Mouse (Mus musculus): ENCODE results near the gene Ybx1. TPM values are rescaled to one million over a fixed set of nuclear protein-coding genes. Genes with fewer than 3 reads are reported as not detected.

Gene Ybx1
- polyA plus RNA-seq (2014; fragmentation: Nextera tagmentation; extraction: Ambion mirVana), result 673 and 697 TPM in 2 replicates

DNA sequence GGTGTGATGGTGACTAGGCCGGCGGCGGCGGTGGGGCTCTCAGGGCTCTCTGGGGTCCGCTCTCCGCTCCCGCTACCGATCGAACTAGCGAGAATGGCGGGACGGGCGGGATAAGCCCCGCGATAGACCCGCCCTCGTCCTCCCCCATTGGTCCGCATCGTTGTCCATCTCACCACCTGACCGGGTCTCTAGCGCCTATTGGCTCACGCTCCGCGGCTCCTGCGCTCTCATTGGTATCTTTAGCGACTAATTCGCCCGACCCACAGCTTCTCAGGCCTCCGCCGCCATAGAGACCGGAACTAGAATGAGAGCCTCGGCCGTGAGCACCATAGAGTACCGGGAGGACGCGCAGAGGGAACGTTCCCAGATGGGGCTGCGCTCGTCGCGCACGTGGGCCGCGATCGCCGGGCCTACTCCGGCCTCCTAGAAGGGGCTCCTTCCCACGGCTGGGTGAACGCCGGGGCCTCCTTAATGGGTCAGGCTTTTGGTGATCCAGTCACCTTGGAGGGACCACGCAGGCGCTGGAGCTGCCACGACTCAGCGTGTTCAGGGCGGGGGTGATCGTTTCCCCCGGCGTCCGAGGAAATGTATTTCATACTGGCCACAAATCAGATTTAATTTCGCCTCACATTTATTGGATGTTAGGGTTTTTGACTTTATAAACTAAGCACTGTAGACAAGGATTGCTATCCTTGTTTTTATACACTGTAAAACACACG lies at the start of gene Ybx1:
Gene Ybx1 (minus strand): TSS at position 190 of the 719 bp plus-strand sequence.
- peak within 1 kb of the TSS; percentile 91 for H3K4me3 ChIP-seq (ENCODE audit: low read depth, low read length)
- peak within 1 kb of the TSS; percentile 84 for H3K27ac ChIP-seq (replicated peaks; ENCODE audit: low read depth, low read length)
- DNase-seq (ENCODE audit: low spot score), result peak; percentile 100
- peaks cover 18% of the 10 kb centered on the region; the same call in 1 of the 2 replicates for H3K36me3 ChIP-seq (ENCODE audit: control insufficient read depth, insufficient read depth, low read length)
- peak within 1 kb of the TSS; percentile 79 for H3K4me2 ChIP-seq (ENCODE audit: low read depth, low read length)
- WGBS, result under 1% methylated on average over 54 of the region's 61 CpGs
- no peaks in the 10 kb centered on the region for H3K27me3 ChIP-seq (replicated peaks; ENCODE audit: control insufficient read depth, insufficient read depth, low read length)
- H3K4me1 ChIP-seq (ENCODE audit: control insufficient read depth, insufficient read depth, low read length), result peaks cover 7% of the 10 kb centered on the region
- H3K9me3 ChIP-seq (ENCODE audit: control insufficient read depth, low read length), result no peaks in the 10 kb centered on the region
- peak within 1 kb of the TSS; percentile 92 for H3K9ac ChIP-seq (ENCODE audit: low read depth, low read length)
- ATAC-seq (ENCODE audit: low read depth), result peak; percentile 99

DNA sequence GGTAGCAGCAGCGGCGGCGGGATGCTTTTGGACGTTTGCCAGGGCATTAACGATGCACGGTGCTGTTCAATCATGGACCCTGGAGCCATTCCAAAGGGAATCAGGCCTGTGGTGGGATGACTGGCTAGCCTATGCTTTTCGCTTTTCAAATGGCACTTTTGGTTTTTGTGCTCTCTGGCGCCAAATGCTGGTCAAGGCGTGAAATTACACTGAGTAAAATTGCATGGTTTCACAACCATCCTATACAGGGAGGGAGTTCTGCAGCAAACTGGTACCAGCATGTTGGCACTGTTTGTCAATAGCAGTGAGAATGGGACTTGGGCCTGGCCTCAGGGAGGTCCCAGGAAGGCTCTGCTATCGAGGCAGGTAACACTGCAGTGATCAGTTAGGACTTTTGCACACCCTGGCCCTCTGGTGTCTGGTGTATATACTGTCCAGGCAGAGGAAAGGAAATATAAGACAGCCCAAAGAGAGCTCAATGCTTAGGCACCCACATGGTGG lies 44.5 kb upstream of the Ybx1 start:
- Histone ChIP-seq H3K27me3 (replicated peaks; ENCODE audit: control insufficient read depth, insufficient read depth, low read length) (no peaks in the 10 kb centered on the region), H3K4me2 (ENCODE audit: low read depth, low read length) (peak overlapping the region; percentile 40), H3K9ac (ENCODE audit: low read depth, low read length) (no peak overlapping the region), H3K4me3 (ENCODE audit: low read depth, low read length) (no peak overlapping the region), H3K36me3 (ENCODE audit: control insufficient read depth, insufficient read depth, low read length) (no peaks in the 10 kb centered on the region), H3K4me1 (ENCODE audit: control insufficient read depth, insufficient read depth, low read length) (no peaks in the 10 kb centered on the region), H3K27ac (replicated peaks; ENCODE audit: low read depth, low read length) (no peak overlapping the region), H3K9me3 (ENCODE audit: control insufficient read depth, low read length) (no peaks in the 10 kb centered on the region)
- peak; percentile 74; the same call in 1 of the 2 replicates for ATAC-seq (ENCODE audit: low read depth)
- WGBS, result 4% methylated on average over 10 of the region's 10 CpGs
- peak; percentile 74 for DNase-seq (ENCODE audit: low spot score)

- peak; percentile 37; the same call in 1 of the 2 replicates for ATAC-seq (ENCODE audit: low read depth)
- H3K4me1 ChIP-seq (ENCODE audit: control insufficient read depth, insufficient read depth, low read length), result no peaks in the 10 kb centered on the region
- DNase-seq (ENCODE audit: low spot score), result peak; percentile 9
- peak overlapping the region; percentile 40 for H3K4me2 ChIP-seq (ENCODE audit: low read depth, low read length)
- H3K4me3 ChIP-seq (ENCODE audit: low read depth, low read length), result no peak overlapping the region
- H3K27ac ChIP-seq (replicated peaks; ENCODE audit: low read depth, low read length), result no peak overlapping the region
- no peaks in the 10 kb centered on the region for H3K27me3 ChIP-seq (replicated peaks; ENCODE audit: control insufficient read depth, insufficient read depth, low read length)
- H3K9me3 ChIP-seq (ENCODE audit: control insufficient read depth, low read length), result no peaks in the 10 kb centered on the region
- 62% methylated on average over 4 of the region's 4 CpGs for WGBS
- no peak overlapping the region for H3K9ac ChIP-seq (ENCODE audit: low read depth, low read length)
- H3K36me3 ChIP-seq (ENCODE audit: control insufficient read depth, insufficient read depth, low read length), result no peaks in the 10 kb centered on the region
Observed at GRCm38 (mm10) chr4:119338422-119338821, 44.0 kb upstream of the Ybx1 start.

- Histone ChIP-seq H3K9me3 (ENCODE audit: control insufficient read depth, low read length) (no peaks in the 10 kb centered on the region), H3K4me1 (ENCODE audit: control insufficient read depth, insufficient read depth, low read length) (no peaks in the 10 kb centered on the region), H3K27ac (replicated peaks; ENCODE audit: low read depth, low read length) (no peak overlapping the region), H3K9ac (ENCODE audit: low read depth, low read length) (no peak overlapping the region), H3K27me3 (replicated peaks; ENCODE audit: control insufficient read depth, insufficient read depth, low read length) (no peaks in the 10 kb centered on the region; the same call in 1 of the 2 replicates), H3K4me2 (ENCODE audit: low read depth, low read length) (no peak overlapping the region), H3K36me3 (ENCODE audit: control insufficient read depth, insufficient read depth, low read length) (no peaks in the 10 kb centered on the region), H3K4me3 (ENCODE audit: low read depth, low read length) (no peak overlapping the region)
- WGBS, result 83% methylated on average over 6 of the region's 6 CpGs
- DNase-seq (ENCODE audit: low spot score) (no peak), ATAC-seq (ENCODE audit: low read depth) (no peak)
Observed at GRCm38 (mm10) chr4:119333487-119333886, 39.1 kb upstream of the Ybx1 start.

DNA sequence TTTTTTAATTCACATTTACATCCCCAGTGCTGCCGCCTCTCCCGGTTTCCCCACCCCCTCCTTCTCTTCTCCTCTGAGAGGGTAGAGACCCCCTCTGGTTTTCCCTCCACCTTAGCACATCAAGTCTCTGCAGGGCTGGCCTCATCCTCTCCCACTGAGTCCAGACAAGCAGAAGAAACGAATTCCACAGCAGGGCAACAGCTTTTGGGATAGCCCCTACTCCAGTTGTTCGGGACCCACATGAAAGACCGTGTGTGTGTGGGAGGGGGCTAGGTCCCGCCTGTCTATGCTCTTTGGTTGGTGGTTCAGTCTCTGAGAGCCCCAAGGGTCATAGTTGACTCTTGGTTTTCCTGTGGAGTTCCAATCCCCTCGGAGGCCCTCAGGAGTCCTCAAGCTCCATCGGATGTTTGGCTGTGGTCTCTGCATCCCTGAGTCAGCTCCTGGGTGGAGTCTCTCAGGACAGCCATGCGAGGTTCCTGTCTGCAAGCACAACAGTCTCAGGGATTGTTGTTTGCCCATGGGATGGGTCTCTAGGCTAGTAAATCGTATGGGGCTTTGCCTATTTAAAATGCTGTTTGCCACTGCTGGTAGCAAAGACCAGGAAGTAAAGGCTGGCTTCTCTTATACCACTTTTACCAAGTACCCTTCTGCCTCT lies 26.6 kb upstream of the Ybx1 start:
- Histone ChIP-seq H3K27me3 (replicated peaks; ENCODE audit: control insufficient read depth, insufficient read depth, low read length) (no peaks in the 10 kb centered on the region; the same call in 1 of the 2 replicates), H3K9me3 (ENCODE audit: control insufficient read depth, low read length) (no peaks in the 10 kb centered on the region), H3K27ac (replicated peaks; ENCODE audit: low read depth, low read length) (peak overlapping the region; percentile 87), H3K9ac (ENCODE audit: low read depth, low read length) (peak overlapping the region; percentile 72), H3K36me3 (ENCODE audit: control insufficient read depth, insufficient read depth, low read length) (peaks cover 25% of the 10 kb centered on the region), H3K4me3 (ENCODE audit: low read depth, low read length) (peak overlapping the region; percentile 78), H3K4me2 (ENCODE audit: low read depth, low read length) (peak overlapping the region; percentile 95), H3K4me1 (ENCODE audit: control insufficient read depth, insufficient read depth, low read length) (peaks cover 6% of the 10 kb centered on the region)
- DNase-seq (ENCODE audit: low spot score), result no peak
- peak; percentile 34 for ATAC-seq (ENCODE audit: low read depth)
- WGBS, result 23% methylated on average over 10 of the region's 10 CpGs

DNA sequence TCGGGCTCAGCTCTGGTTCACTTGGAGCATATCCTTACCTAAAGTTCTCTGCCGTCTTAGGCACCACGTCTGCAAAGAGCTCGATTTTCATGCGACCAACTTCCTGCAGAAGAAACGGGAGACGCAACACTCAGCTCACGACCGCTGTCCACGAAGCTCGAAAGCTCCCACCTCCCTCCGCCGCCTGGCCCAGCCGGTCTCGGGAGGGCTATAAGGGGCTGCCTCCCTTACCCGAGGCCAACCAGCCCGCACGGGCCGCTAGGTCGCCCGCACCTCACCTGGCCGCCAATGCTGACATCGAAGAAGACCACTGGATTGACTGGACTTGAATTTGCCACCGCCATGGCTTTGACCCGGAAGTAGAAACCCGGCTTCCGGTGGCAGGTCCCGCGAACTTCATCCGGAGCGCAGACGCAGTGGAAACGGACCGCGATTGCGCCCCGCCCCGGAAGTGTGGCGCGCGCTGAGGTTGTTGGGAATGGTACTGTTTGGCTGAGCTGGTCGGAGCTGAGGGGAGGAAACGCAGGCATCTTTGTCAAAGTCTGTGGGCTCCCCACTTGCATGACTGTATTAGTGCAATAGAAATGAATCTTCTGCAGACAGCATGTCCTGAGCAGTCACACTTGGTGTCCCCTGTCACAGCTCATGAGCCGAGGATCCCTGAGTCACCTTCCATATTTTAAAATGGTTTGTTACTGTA lies 25.9 kb upstream of the Ybx1 start, which contains the start of gene Ppih:
Gene Ppih (minus strand): TSS at position 416 of the 700 bp plus-strand sequence.
- Histone ChIP-seq H3K4me3 (ENCODE audit: low read depth, low read length) (peak within 1 kb of the TSS; percentile 78), H3K9me3 (ENCODE audit: control insufficient read depth, low read length) (no peaks in the 10 kb centered on the region), H3K27ac (replicated peaks; ENCODE audit: low read depth, low read length) (peak within 1 kb of the TSS; percentile 87), H3K9ac (ENCODE audit: low read depth, low read length) (peak within 1 kb of the TSS; percentile 72), H3K36me3 (ENCODE audit: control insufficient read depth, insufficient read depth, low read length) (peaks cover 32% of the 10 kb centered on the region), H3K27me3 (replicated peaks; ENCODE audit: control insufficient read depth, insufficient read depth, low read length) (no peaks in the 10 kb centered on the region; the same call in 1 of the 2 replicates), H3K4me1 (ENCODE audit: control insufficient read depth, insufficient read depth, low read length) (peaks cover 6% of the 10 kb centered on the region), H3K4me2 (ENCODE audit: low read depth, low read length) (peak within 1 kb of the TSS; percentile 95)
- peak; percentile 99 for ATAC-seq (ENCODE audit: low read depth)
- peak; percentile 97 for DNase-seq (ENCODE audit: low spot score)
- under 1% methylated on average over 43 of the region's 44 CpGs for WGBS

GRCm38 (mm10) chr4:119313756-119314155 lies 19.4 kb upstream of the Ybx1 start:
- WGBS, result 82% methylated on average over 1 of the region's 1 CpGs
- Histone ChIP-seq H3K9me3 (ENCODE audit: control insufficient read depth, low read length) (no peaks in the 10 kb centered on the region), H3K36me3 (ENCODE audit: control insufficient read depth, insufficient read depth, low read length) (peaks cover 71% of the 10 kb centered on the region), H3K9ac (ENCODE audit: low read depth, low read length) (no peak overlapping the region), H3K27ac (replicated peaks; ENCODE audit: low read depth, low read length) (no peak overlapping the region), H3K4me3 (ENCODE audit: low read depth, low read length) (no peak overlapping the region), H3K4me2 (ENCODE audit: low read depth, low read length) (no peak overlapping the region), H3K27me3 (replicated peaks; ENCODE audit: control insufficient read depth, insufficient read depth, low read length) (no peaks in the 10 kb centered on the region), H3K4me1 (ENCODE audit: control insufficient read depth, insufficient read depth, low read length) (no peaks in the 10 kb centered on the region)
- ATAC-seq (ENCODE audit: low read depth) (no peak), DNase-seq (ENCODE audit: low spot score) (no peak)

GRCm38 (mm10) chr4:119305418-119305817 lies 11.0 kb upstream of the Ybx1 start:
- Histone ChIP-seq H3K9ac (ENCODE audit: low read depth, low read length) (no peak overlapping the region), H3K4me1 (ENCODE audit: control insufficient read depth, insufficient read depth, low read length) (no peaks in the 10 kb centered on the region), H3K9me3 (ENCODE audit: control insufficient read depth, low read length) (no peaks in the 10 kb centered on the region), H3K4me3 (ENCODE audit: low read depth, low read length) (no peak overlapping the region), H3K4me2 (ENCODE audit: low read depth, low read length) (no peak overlapping the region), H3K27me3 (replicated peaks; ENCODE audit: control insufficient read depth, insufficient read depth, low read length) (no peaks in the 10 kb centered on the region), H3K36me3 (ENCODE audit: control insufficient read depth, insufficient read depth, low read length) (peaks cover 30% of the 10 kb centered on the region), H3K27ac (replicated peaks; ENCODE audit: low read depth, low read length) (no peak overlapping the region)
- DNase-seq (ENCODE audit: low spot score) (no peak), ATAC-seq (ENCODE audit: low read depth) (no peak)
- 63% methylated on average over 5 of the region's 5 CpGs for WGBS
